Comparison of ENCODE assay signal across 16 mouse cellular contexts in the genomic region with DNA sequence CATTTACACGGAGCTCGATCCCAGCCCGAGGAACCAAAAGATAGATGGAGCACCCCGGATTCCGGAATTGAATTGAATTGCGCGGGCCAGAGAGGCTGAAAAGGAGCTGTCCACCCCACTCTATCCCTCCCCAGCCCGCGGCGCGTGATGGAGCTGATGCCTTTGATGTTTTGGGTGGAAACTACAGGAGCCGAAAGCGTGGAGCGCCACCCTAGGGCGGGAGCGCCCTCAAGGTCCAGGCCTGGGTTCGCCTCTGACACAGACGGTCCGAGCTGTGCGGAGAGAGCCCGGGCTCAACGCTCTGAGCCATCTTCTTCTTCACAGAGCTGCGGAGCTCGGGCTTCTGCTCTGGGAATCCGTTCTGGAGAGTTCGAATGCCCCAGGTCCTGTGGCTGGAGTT. TPM values are rescaled to one million over a fixed set of nuclear protein-coding genes. Genes with fewer than 3 reads are reported as not detected.
DNase-seq lines count a peak whose midpoint lies in the region; ATAC-seq lines count a peak whose summit lies in the region.
"Had no signal": no experiment of that assay in that cellular context is flagged by ENCODE, and none has a peak within 500 bp of the region (broad histone marks: within the 10 kb centered on the region; RNA-seq: fewer than 3 reads in every experiment).

No protein-coding gene starts in this region.

- H3K9ac ChIP-seq in kidney, embryonic 15.5 days = no peak overlapping the region
- H3K9ac ChIP-seq: limb, embryonic 13.5 days had no signal

- H3K27ac ChIP-seq in kidney, embryonic 15.5 days = no peak overlapping the region
- no peak overlapping the region for H3K27ac ChIP-seq in embryonic facial prominence, embryonic 10.5 days (replicated peaks)
- H3K27ac ChIP-seq: limb, embryonic 13.5 days had no signal

- DNase-seq in cerebellum, adult 9-10 months = peak; percentile 22
- no peak for DNase-seq in cerebellum, postnatal 14 days
- DNase-seq in kidney, postnatal 25 days = no peak
- peak; percentile 13 for DNase-seq in adrenal gland, adult 8-10 months
- peak; percentile 46 for DNase-seq in embryonic facial prominence, embryonic 10.5 days (ENCODE audit: low spot score)
- DNase-seq in urinary bladder, adult 2 months (ENCODE audit: low spot score) = no peak
- DNase-seq: thymus, adult 2 months had no signal

- WGBS in kidney, embryonic 15.5 days = under 1% methylated on average over 26 of the region's 26 CpGs
- WGBS in embryonic facial prominence, embryonic 10.5 days = under 1% methylated on average over 26 of the region's 26 CpGs

- peaks cover 94% of the 10 kb centered on the region for H3K27me3 ChIP-seq in kidney, embryonic 15.5 days
- peaks cover 94% of the 10 kb centered on the region for H3K27me3 ChIP-seq in embryonic facial prominence, embryonic 10.5 days (replicated peaks; ENCODE audit: low read depth, poor library complexity, severe bottlenecking)

- H3K4me1 ChIP-seq in kidney, embryonic 15.5 days = peaks cover 27% of the 10 kb centered on the region
- H3K4me1 ChIP-seq in embryonic facial prominence, embryonic 10.5 days = peaks cover 21% of the 10 kb centered on the region

- H3K4me2 ChIP-seq in kidney, embryonic 15.5 days = 0 out of 2 replicates have a peak overlapping the region, but pooled peaks have one; percentile 12
- H3K4me2 ChIP-seq: limb, embryonic 13.5 days had no signal

- peak overlapping the region; percentile 7; the same call in 1 of the 2 replicates for H3K4me3 ChIP-seq in kidney, embryonic 15.5 days (replicated peaks)
- peak overlapping the region; percentile 11; the same call in 1 of the 2 replicates for H3K4me3 ChIP-seq in embryonic facial prominence, embryonic 10.5 days
- H3K4me3 ChIP-seq: limb, embryonic 13.5 days had no signal

- H3K9me3 ChIP-seq in kidney, embryonic 15.5 days (replicated peaks) = no peaks in the 10 kb centered on the region
- H3K9me3 ChIP-seq in embryonic facial prominence, embryonic 10.5 days = no peaks in the 10 kb centered on the region
- H3K9me3 ChIP-seq: limb, embryonic 13.5 days had no signal

- no peaks in the 10 kb centered on the region for H3K36me3 ChIP-seq in kidney, embryonic 15.5 days
- H3K36me3 ChIP-seq in embryonic facial prominence, embryonic 10.5 days (replicated peaks) = no peaks in the 10 kb centered on the region
- H3K36me3 ChIP-seq: limb, embryonic 13.5 days had no signal

- no peak for ATAC-seq in kidney, embryonic 15.5 days (replicated peaks; ENCODE audit: low FRiP score)
- no peak for ATAC-seq in megakaryocyte progenitor cell, adult 5-6 weeks (replicated peaks; ENCODE audit: poor library complexity)
- ATAC-seq: intestine, postnatal 0 days had no signal

RNA-seq across cellular contexts. Expression of gene Foxe1, which starts 3.8 kb away (rescaled TPM):
- polyA plus RNA-seq in kidney, embryonic 15.5 days (2015; fragmentation: Nextera tagmentation; extraction: Ambion mirVana) = not detected in 2 replicates
- total RNA-seq in adrenal gland, adult 8-10 months (2022) = not detected
- polyA plus RNA-seq in embryonic facial prominence, embryonic 10.5 days (2016; fragmentation: Nextera tagmentation; extraction: Ambion mirVana) = 1.7 and 2.3 TPM in 2 replicates
- not detected in 2 replicates for total RNA-seq in megakaryocyte progenitor cell, adult 5-6 weeks (2015)
- not detected in 2 replicates for total RNA-seq in megakaryocyte progenitor cell, adult 5-6 weeks (2017)
- not detected in 2 replicates for polyA plus RNA-seq in urinary bladder, adult 2 months (2012; rRNA removed)
- total RNA-seq: gastrocnemius, adult 18-20 months; hematopoietic stem cell, adult 5-6 weeks; layer of hippocampus, postnatal 10 days had no signal
- polyA plus RNA-seq: C2C12; intestine, postnatal 0 days; limb, embryonic 13.5 days; lung, embryonic 16.5 days had no signal

RNA-seq across cellular contexts. Expression of gene Trmo, which starts 49.7 kb away (rescaled TPM):
- 9.7 and 11.1 TPM in 2 replicates for polyA plus RNA-seq in kidney, embryonic 15.5 days (2015; fragmentation: Nextera tagmentation; extraction: Ambion mirVana)
- total RNA-seq in adrenal gland, adult 8-10 months (2022) = 1 to 10 TPM; 5.6 to 7.8 (median 6.7) TPM
- polyA plus RNA-seq in embryonic facial prominence, embryonic 10.5 days (2016; fragmentation: Nextera tagmentation; extraction: Ambion mirVana) = 12.3 and 12.7 TPM in 2 replicates
- total RNA-seq in megakaryocyte progenitor cell, adult 5-6 weeks (2015) = 6.7 and 9.1 TPM in 2 replicates
- total RNA-seq in megakaryocyte progenitor cell, adult 5-6 weeks (2017) = 12.6 and 14.4 TPM in 2 replicates
- polyA plus RNA-seq in urinary bladder, adult 2 months (2012; rRNA removed) = 4.7 and 6.3 TPM in 2 replicates

Comparison
In these comparisons a context has a peak if more than half of its experiments do, and no peak if none do; other contexts are left out.
1. DNase-seq: peak in cerebellum, adult 9-10 months (single experiment), adrenal gland, adult 8-10 months (single experiment) and embryonic facial prominence, embryonic 10.5 days (single experiment); none in cerebellum, postnatal 14 days (0 of 2), kidney, postnatal 25 days (0 of 2) and urinary bladder, adult 2 months (single experiment).